Mouse (Mus musculus): ENCODE data around the gene Adgra1. TPM values are rescaled to one million over a fixed set of nuclear protein-coding genes. Genes with fewer than 3 reads are reported as not detected.
A peak's percentile ranks its signal among the peaks of the same experiment; 100 is the strongest.

Adgra1 gene
- polyA plus RNA-seq, 1 experiment from 2014 or later: 14.4 TPM

DNA sequence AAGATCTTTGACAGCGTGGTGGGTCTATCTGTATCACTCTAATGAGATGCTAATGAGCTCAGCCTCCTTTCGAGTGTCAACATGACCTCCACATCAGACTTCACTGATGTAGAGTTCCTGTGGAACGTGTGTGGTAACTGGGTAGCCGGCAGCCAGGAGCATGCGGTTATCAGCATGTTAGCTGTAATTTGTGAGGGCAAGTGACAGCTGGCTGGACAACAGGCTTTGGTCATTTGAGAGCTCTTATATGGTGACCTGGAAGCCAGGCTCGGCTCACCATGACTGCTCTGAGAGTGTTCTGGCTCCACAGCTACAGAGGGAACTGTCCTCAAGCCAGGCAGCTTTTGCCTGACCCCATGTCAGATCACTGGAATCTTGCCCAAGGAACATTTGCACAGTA is 8.4 kb downstream of the Adgra1 start:
- Histone ChIP-seq H3K27ac (ENCODE audit: low read depth, low read length) (no peak overlapping the region), H3K4me3 (ENCODE audit: low read depth, low read length) (no peak overlapping the region), H3K4me2 (replicated peaks; ENCODE audit: low read depth, low read length) (no peak overlapping the region), H3K9me3 (ENCODE audit: control insufficient read depth, low read length) (no peaks in the 10 kb centered on the region), H3K36me3 (ENCODE audit: control insufficient read depth, insufficient read depth, low read length) (no peaks in the 10 kb centered on the region), H3K9ac (ENCODE audit: low read depth, low read length) (no peak overlapping the region), H3K4me1 (replicated peaks; ENCODE audit: control insufficient read depth, insufficient read depth, low read length) (no peaks in the 10 kb centered on the region), H3K27me3 (ENCODE audit: control insufficient read depth, insufficient read depth, low read length) (no peaks in the 10 kb centered on the region)
- 72% methylated on average over 6 of the region's 6 CpGs for WGBS
- DNase-seq (ENCODE audit: low spot score) (no peak), ATAC-seq (ENCODE audit: low FRiP score) (no peak)

- H3K27me3 ChIP-seq (ENCODE audit: control insufficient read depth, insufficient read depth, low read length): no peaks in the 10 kb centered on the region
- no peak overlapping the region for H3K27ac ChIP-seq (ENCODE audit: low read depth, low read length)
- no peak overlapping the region for H3K4me3 ChIP-seq (ENCODE audit: low read depth, low read length)
- no peaks in the 10 kb centered on the region for H3K9me3 ChIP-seq (ENCODE audit: control insufficient read depth, low read length)
- ATAC-seq (ENCODE audit: low FRiP score): 0 out of 2 replicates have a peak, but pooled peaks have one; percentile 56
- no peak overlapping the region for H3K4me2 ChIP-seq (replicated peaks; ENCODE audit: low read depth, low read length)
- no peaks in the 10 kb centered on the region for H3K36me3 ChIP-seq (ENCODE audit: control insufficient read depth, insufficient read depth, low read length)
- 50% methylated on average over 5 of the region's 5 CpGs for WGBS
- H3K4me1 ChIP-seq (replicated peaks; ENCODE audit: control insufficient read depth, insufficient read depth, low read length): no peaks in the 10 kb centered on the region
- peak; percentile 14 for DNase-seq (ENCODE audit: low spot score)
- no peak overlapping the region for H3K9ac ChIP-seq (ENCODE audit: low read depth, low read length)
Measured at GRCm38 (mm10) chr7:139843140-139843539, 9.2 kb downstream of the Adgra1 start.

- H3K36me3 ChIP-seq (ENCODE audit: control insufficient read depth, insufficient read depth, low read length): no peaks in the 10 kb centered on the region
- H3K4me3 ChIP-seq (ENCODE audit: low read depth, low read length): no peak overlapping the region
- no peaks in the 10 kb centered on the region for H3K4me1 ChIP-seq (replicated peaks; ENCODE audit: control insufficient read depth, insufficient read depth, low read length)
- H3K9ac ChIP-seq (ENCODE audit: low read depth, low read length): no peak overlapping the region
- H3K4me2 ChIP-seq (replicated peaks; ENCODE audit: low read depth, low read length): no peak overlapping the region
- ATAC-seq (ENCODE audit: low FRiP score): no peak
- DNase-seq (ENCODE audit: low spot score): no peak
- no peak overlapping the region for H3K27ac ChIP-seq (ENCODE audit: low read depth, low read length)
- no peaks in the 10 kb centered on the region for H3K9me3 ChIP-seq (ENCODE audit: control insufficient read depth, low read length)
- H3K27me3 ChIP-seq (ENCODE audit: control insufficient read depth, insufficient read depth, low read length): no peaks in the 10 kb centered on the region
- 55% methylated on average over 5 of the region's 5 CpGs for WGBS
Measured at GRCm38 (mm10) chr7:139843776-139844175, 9.8 kb downstream of the Adgra1 start.

- 90% methylated on average over 2 of the region's 2 CpGs for WGBS
- Histone ChIP-seq H3K27me3 (ENCODE audit: control insufficient read depth, insufficient read depth, low read length) (no peaks in the 10 kb centered on the region), H3K4me2 (replicated peaks; ENCODE audit: low read depth, low read length) (no peak overlapping the region), H3K9ac (ENCODE audit: low read depth, low read length) (no peak overlapping the region), H3K4me3 (ENCODE audit: low read depth, low read length) (no peak overlapping the region), H3K27ac (ENCODE audit: low read depth, low read length) (no peak overlapping the region), H3K9me3 (ENCODE audit: control insufficient read depth, low read length) (no peaks in the 10 kb centered on the region), H3K4me1 (replicated peaks; ENCODE audit: control insufficient read depth, insufficient read depth, low read length) (no peaks in the 10 kb centered on the region), H3K36me3 (ENCODE audit: control insufficient read depth, insufficient read depth, low read length) (no peaks in the 10 kb centered on the region)
- DNase-seq (ENCODE audit: low spot score) (no peak), ATAC-seq (ENCODE audit: low FRiP score) (no peak)
Measured at GRCm38 (mm10) chr7:139845101-139845500, 11.1 kb downstream of the Adgra1 start.

GRCm38 (mm10) chr7:139850152-139850551 is 16.2 kb downstream of the Adgra1 start:
- no peak overlapping the region for H3K4me3 ChIP-seq (ENCODE audit: low read depth, low read length)
- H3K27ac ChIP-seq (ENCODE audit: low read depth, low read length): peak overlapping the region; percentile 42
- ATAC-seq (ENCODE audit: low FRiP score) (peak; percentile 86), DNase-seq (ENCODE audit: low spot score) (peak; percentile 59)
- 17% methylated on average over 6 of the region's 6 CpGs for WGBS
- peaks cover 4% of the 10 kb centered on the region; the same call in 1 of the 2 replicates for H3K4me1 ChIP-seq (replicated peaks; ENCODE audit: control insufficient read depth, insufficient read depth, low read length)
- peak overlapping the region; percentile 34; the same call in 1 of the 2 replicates for H3K9ac ChIP-seq (ENCODE audit: low read depth, low read length)
- H3K27me3 ChIP-seq (ENCODE audit: control insufficient read depth, insufficient read depth, low read length): no peaks in the 10 kb centered on the region
- no peaks in the 10 kb centered on the region for H3K9me3 ChIP-seq (ENCODE audit: control insufficient read depth, low read length)
- H3K36me3 ChIP-seq (ENCODE audit: control insufficient read depth, insufficient read depth, low read length): no peaks in the 10 kb centered on the region
- H3K4me2 ChIP-seq (replicated peaks; ENCODE audit: low read depth, low read length): no peak overlapping the region

DNA sequence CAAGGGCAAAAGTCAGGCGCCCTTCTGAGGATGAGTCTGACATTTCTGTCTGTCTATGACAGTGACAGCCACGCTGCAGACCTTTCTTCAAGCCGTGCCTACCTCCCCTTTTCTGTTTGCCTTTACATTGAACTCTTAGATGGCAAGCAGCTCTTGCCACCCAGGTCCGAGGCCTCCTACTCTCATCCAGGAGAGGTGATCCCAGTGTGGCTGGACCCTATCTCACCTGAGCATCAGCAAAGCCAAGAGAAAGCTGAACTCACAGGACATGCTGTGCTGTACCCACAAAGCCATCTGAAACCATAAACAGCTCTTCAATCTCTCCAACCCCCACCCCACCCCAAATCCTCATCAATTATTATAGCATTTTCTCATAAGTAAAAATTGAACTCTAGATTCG is 16.7 kb downstream of the Adgra1 start:
- no peaks in the 10 kb centered on the region for H3K36me3 ChIP-seq (ENCODE audit: control insufficient read depth, insufficient read depth, low read length)
- H3K27me3 ChIP-seq (ENCODE audit: control insufficient read depth, insufficient read depth, low read length): no peaks in the 10 kb centered on the region
- H3K4me1 ChIP-seq (replicated peaks; ENCODE audit: control insufficient read depth, insufficient read depth, low read length): peaks cover 4% of the 10 kb centered on the region; the same call in 1 of the 2 replicates
- H3K4me3 ChIP-seq (ENCODE audit: low read depth, low read length): no peak overlapping the region
- no peak overlapping the region for H3K4me2 ChIP-seq (replicated peaks; ENCODE audit: low read depth, low read length)
- ATAC-seq (ENCODE audit: low FRiP score) (peak; percentile 21), DNase-seq (ENCODE audit: low spot score) (no peak)
- H3K9ac ChIP-seq (ENCODE audit: low read depth, low read length): peak overlapping the region; percentile 34; the same call in 1 of the 2 replicates
- WGBS: 58% methylated on average over 5 of the region's 5 CpGs
- H3K27ac ChIP-seq (ENCODE audit: low read depth, low read length): peak overlapping the region; percentile 42; the same call in 1 of the 2 replicates
- no peaks in the 10 kb centered on the region for H3K9me3 ChIP-seq (ENCODE audit: control insufficient read depth, low read length)

GRCm38 (mm10) chr7:139851098-139851497 is 17.1 kb downstream of the Adgra1 start:
- no peak overlapping the region for H3K4me2 ChIP-seq (replicated peaks; ENCODE audit: low read depth, low read length)
- H3K9me3 ChIP-seq (ENCODE audit: control insufficient read depth, low read length): no peaks in the 10 kb centered on the region
- no peaks in the 10 kb centered on the region for H3K36me3 ChIP-seq (ENCODE audit: control insufficient read depth, insufficient read depth, low read length)
- no peaks in the 10 kb centered on the region for H3K27me3 ChIP-seq (ENCODE audit: control insufficient read depth, insufficient read depth, low read length)
- no peak overlapping the region for H3K9ac ChIP-seq (ENCODE audit: low read depth, low read length)
- no peak overlapping the region for H3K4me3 ChIP-seq (ENCODE audit: low read depth, low read length)
- 62% methylated on average over 6 of the region's 6 CpGs for WGBS
- peaks cover 4% of the 10 kb centered on the region; the same call in 1 of the 2 replicates for H3K4me1 ChIP-seq (replicated peaks; ENCODE audit: control insufficient read depth, insufficient read depth, low read length)
- DNase-seq (ENCODE audit: low spot score) (peak; percentile 35), ATAC-seq (ENCODE audit: low FRiP score) (0 out of 2 replicates have a peak, but pooled peaks have one; percentile 13)
- no peak overlapping the region for H3K27ac ChIP-seq (ENCODE audit: low read depth, low read length)

DNA sequence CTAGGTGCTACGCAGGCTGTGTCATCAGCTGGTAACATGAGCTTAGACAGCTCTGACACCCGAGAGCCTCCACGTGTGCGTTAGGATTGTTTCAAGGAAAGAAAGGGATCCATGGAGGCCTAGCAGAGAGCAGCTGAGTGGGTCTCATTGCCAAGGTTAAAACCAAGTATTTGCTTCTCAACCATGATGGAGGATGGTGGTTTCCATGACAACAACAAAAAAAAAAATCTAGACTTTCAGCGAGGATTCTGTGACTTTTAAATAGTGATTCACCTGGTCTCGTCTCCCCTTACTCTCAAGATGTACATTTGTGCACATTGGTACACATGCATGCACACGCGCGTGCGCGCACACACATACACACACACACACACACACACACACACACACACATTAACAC is 21.3 kb downstream of the Adgra1 start:
- H3K9me3 ChIP-seq (ENCODE audit: control insufficient read depth, low read length): no peaks in the 10 kb centered on the region
- no peak overlapping the region for H3K4me2 ChIP-seq (replicated peaks; ENCODE audit: low read depth, low read length)
- no peak overlapping the region for H3K27ac ChIP-seq (ENCODE audit: low read depth, low read length)
- peaks cover 4% of the 10 kb centered on the region; the same call in 1 of the 2 replicates for H3K4me1 ChIP-seq (replicated peaks; ENCODE audit: control insufficient read depth, insufficient read depth, low read length)
- 83% methylated on average over 11 of the region's 11 CpGs for WGBS
- H3K36me3 ChIP-seq (ENCODE audit: control insufficient read depth, insufficient read depth, low read length): no peaks in the 10 kb centered on the region
- H3K4me3 ChIP-seq (ENCODE audit: low read depth, low read length): no peak overlapping the region
- no peak for DNase-seq (ENCODE audit: low spot score)
- no peaks in the 10 kb centered on the region for H3K27me3 ChIP-seq (ENCODE audit: control insufficient read depth, insufficient read depth, low read length)
- H3K9ac ChIP-seq (ENCODE audit: low read depth, low read length): no peak overlapping the region
- ATAC-seq (ENCODE audit: low FRiP score): no peak

GRCm38 (mm10) chr7:139861411-139861810 is 27.4 kb downstream of the Adgra1 start:
- 30% methylated on average over 3 of the region's 3 CpGs for WGBS
- no peak overlapping the region for H3K27ac ChIP-seq (ENCODE audit: low read depth, low read length)
- no peak for ATAC-seq (ENCODE audit: low FRiP score)

More at GRCm38 (mm10) chr7:139861411-139861810, 27.4 kb downstream of the Adgra1 start:
- peak; percentile 80 for DNase-seq (ENCODE audit: low spot score)
- no peak overlapping the region for H3K9ac ChIP-seq (ENCODE audit: low read depth, low read length)
- H3K4me3 ChIP-seq (ENCODE audit: low read depth, low read length): no peak overlapping the region
- H3K9me3 ChIP-seq (ENCODE audit: control insufficient read depth, low read length): no peaks in the 10 kb centered on the region
- no peaks in the 10 kb centered on the region for H3K4me1 ChIP-seq (replicated peaks; ENCODE audit: control insufficient read depth, insufficient read depth, low read length)
- no peaks in the 10 kb centered on the region for H3K36me3 ChIP-seq (ENCODE audit: control insufficient read depth, insufficient read depth, low read length)
- no peak overlapping the region for H3K4me2 ChIP-seq (replicated peaks; ENCODE audit: low read depth, low read length)
- no peaks in the 10 kb centered on the region for H3K27me3 ChIP-seq (ENCODE audit: control insufficient read depth, insufficient read depth, low read length)

Measured in hindbrain, embryonic 11.5 days (tissue).